Mouse (Mus musculus) thymus, adult 2 months (tissue): ENCODE data around the gene Fank1.

Source experiments
- CTCF ChIP-seq: fragments of 200-500 bp; IDR thresholded peaks from 2 replicates; pipeline ENCODE4 v1.5.1; 2012; ENCODE audit warnings: mild to moderate bottlenecking, control low read depth, low read length, moderate library complexity, borderline replicate concordance; ENCODE audit not compliant: control insufficient read depth, poor library complexity, insufficient read depth; ENCODE audit errors: extremely low read depth
- POLR2A ChIP-seq: fragments of 200-500 bp; IDR thresholded peaks from 2 replicates; pipeline ENCODE4 v1.6.1; 2012; ENCODE audit warnings: mild to moderate bottlenecking, low read length, control low read depth, moderate library complexity; ENCODE audit not compliant: control insufficient read depth, poor library complexity, insufficient read depth; ENCODE audit errors: extremely low read depth

DNA sequence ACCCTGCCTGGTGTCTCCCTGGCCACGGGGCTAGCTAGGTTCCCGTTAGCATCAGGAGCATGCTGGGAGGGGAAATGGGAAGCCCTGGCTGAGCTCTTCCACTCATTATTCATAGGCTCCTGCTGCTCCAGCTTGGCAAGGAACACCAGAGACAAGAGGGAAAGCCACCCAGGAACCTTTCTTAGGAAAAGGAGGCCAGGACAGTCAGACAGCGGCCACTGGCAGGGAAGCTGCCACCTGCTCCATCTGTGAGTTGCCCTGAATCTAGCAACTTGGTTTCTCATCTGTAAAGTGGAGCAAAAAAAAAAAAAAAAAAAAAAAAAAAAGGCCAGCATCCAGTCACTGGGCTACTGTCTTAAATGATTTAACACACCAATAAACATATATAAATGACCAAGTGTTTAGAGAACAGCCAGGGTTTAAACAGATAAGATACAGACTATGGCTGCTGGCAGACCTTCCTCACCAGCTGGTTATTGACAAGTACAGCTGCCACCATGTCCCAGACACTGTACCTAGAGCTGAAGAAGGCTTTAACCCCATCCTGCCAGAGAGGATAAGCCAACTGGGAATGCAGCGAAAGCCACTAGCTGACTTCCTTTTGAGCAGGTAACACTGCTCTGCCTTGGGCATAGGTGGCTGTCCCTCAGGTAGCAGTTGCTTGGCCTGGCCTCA is 44.6 kb upstream of the Fank1 start:
- TF ChIP-seq POLR2A (no peak), CTCF (no peak)
